Mouse (Mus musculus): ENCODE results near the gene Adam11.

The Adam11 gene

DNA sequence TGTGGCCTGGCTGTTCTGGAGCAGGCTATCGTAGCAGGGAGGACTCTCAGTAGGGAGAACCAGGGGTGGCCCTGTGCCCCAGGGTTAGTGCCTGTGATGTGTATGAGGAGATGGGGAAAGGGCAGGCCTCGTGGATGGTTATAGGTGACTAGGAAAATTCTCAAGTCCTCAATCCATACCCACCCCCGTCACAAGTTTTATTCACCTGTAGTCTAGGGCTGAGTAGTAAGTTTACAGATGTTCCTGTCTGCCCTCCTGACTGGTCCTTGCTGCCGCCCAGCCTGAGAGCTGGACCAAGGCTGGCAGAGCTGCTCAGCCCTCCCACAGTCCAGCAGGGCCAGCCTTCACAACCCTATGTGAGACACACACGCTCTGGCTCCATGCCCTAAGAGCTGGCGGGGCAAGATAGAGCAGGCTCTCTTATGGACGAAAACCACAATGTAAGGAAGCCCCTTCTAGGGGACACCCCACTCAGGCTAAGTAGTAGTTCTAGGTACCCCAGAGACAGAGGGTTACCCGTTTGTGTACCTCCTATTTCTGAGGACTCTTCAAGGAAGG, 17.9 kb downstream of the Adam11 start:
- no peak for DNase-seq (ENCODE audit: low read depth)

- no peak for DNase-seq (ENCODE audit: low read depth)
Observed at GRCm38 (mm10) chr11:102779824-102780223, 18.6 kb downstream of the Adam11 start.

DNA sequence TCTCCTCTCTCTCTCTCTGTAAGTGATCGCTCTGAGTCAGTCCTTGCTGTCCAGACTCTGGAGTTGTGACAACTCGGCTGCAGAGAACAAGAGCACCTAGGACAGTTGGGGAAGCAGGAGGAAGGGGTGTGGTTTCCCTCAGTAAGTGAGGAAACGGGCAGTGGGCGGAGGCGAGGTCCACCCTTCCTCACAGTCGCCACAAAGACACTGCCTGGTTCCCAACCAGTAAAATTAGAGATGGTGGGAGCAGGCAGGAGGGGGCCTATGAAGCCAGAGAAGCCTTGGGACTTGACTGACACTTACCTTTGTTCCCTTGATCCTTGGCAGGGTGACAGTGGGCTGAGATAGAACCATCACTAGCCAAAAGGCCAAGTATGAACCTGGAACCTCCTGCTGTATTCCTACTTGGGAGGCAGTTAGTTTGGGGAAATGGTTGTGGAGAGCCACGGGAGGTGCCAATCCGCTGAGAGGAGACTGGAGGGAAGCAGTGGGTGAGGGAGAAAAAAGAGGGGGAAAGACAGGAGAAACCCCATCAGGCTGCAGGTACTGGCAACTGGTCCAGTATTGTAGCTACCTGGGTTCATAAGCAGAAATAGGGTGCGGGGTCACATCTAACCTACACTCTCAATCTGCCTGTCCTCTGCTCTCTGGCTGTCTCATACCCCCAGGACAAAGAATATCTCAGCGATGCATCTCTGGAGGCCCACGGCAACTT, 19.2 kb downstream of the Adam11 start:
- peak; percentile 34 for DNase-seq (ENCODE audit: low read depth)

GRCm38 (mm10) chr11:102780986-102781351, 19.7 kb downstream of the Adam11 start:
- no peak for DNase-seq (ENCODE audit: low read depth)

DNA sequence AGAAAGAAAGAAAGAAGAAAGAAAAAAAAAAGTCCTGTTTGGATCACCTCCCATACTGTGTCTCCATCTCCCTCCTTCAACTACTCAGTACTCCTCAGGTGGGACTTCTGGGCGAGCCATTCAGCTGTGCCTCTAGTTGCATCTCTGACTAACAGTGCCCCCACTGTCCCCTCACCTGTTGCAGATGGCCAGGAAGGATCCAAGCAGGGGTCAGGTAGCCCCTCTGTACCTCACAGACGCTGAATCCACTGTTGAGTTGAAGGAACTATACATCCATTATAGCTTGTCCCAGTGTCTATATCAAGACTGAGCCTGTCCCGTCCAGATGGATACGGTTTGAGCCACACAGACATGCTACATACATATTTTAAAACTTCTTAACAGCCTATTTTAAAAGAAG, 20.3 kb downstream of the Adam11 start:
- no peak for DNase-seq (ENCODE audit: low read depth)

DNA sequence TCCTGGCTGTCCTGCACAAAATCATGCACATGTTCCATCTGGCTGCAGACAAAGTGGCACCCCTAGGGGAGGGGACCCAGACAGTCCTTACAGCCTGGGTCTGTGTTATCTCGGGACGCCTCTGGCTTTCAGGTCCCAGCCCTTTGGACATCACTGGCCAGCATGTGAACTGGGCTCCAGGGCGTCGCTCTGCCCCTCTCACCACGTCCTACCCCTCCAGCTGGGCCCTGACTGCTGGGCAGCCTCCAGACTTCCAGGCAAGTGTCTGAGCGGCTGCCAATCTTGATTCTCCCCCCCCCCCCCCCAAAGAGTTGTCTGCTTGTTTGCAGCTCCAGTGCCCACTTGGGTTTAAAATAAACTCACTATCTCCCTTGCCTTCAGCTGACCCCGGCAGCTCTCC, 22.2 kb downstream of the Adam11 start:
- DNase-seq (ENCODE audit: low read depth): no peak

DNA sequence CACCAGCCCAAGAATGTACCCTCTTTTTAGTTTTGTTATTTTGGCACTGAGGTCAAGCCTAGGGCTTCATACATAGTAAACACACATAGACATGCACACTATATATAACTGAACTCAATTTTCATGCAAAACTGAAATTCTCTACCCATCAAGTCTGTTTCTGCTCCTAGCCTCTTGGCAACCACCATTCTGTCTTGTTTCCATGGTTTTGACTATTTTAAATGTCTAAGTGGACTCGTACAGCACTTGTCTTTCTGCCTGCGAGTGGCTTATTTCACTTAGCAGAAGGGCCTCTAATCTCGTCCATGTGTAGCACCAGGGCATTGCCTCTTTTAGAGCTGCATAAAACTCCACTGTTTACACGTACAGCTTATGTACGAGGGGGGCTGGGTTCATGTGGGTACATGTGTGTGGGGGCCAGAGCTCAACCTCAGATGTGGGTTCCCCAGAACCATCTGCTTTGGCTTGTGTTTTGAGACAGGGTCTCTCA, 26.5 kb downstream of the Adam11 start:
- no peak for DNase-seq (ENCODE audit: low read depth)

GRCm38 (mm10) chr11:102791682-102792445, 30.6 kb downstream of the Adam11 start:
- DNase-seq (ENCODE audit: low read depth): no peak

DNA sequence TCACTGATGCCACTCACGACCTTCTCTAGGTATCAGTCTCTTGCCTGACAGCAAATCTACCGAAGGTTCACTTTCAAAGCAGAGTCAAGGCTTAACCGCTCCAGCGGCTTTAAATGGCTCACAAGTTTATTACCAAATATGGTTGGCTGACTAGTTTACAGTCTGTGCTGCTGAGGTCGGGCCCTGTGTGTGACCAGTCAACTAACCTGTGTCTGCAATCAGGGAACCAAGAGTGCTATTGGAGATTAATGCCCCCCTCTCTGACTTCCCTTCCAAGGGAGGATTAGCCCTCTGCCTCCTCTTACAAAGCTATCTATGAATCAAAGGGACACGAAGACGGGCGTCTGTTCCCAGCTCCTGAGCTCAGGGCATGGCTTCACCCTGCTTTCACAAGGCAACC, 32.9 kb downstream of the Adam11 start:
- DNase-seq (ENCODE audit: low read depth): no peak

GRCm38 (mm10) chr11:102803453-102803852, 42.2 kb downstream of the Adam11 start:
- no peak for DNase-seq (ENCODE audit: low read depth)

DNA sequence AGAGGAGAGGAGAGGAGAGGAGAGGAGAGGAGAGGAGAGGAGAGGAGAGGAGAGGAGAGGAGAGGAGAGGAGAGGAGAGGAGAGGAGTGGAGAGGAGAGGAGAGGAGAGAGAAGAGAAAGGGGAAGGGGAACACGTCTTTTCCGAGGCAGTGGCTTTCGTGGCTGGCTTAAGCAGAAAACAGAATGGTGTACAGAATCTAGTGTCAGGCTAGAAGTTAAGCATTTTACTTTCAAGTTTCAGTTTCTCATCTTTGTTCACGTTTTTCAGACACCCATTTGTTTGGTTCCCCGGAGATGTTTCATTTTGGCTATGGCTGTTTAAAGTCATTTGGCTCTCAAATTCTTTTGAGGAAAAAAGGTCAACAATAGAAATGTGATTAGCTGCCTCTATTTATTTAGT, 47.0 kb downstream of the Adam11 start:
- no peak for DNase-seq (ENCODE audit: low read depth)

DNA sequence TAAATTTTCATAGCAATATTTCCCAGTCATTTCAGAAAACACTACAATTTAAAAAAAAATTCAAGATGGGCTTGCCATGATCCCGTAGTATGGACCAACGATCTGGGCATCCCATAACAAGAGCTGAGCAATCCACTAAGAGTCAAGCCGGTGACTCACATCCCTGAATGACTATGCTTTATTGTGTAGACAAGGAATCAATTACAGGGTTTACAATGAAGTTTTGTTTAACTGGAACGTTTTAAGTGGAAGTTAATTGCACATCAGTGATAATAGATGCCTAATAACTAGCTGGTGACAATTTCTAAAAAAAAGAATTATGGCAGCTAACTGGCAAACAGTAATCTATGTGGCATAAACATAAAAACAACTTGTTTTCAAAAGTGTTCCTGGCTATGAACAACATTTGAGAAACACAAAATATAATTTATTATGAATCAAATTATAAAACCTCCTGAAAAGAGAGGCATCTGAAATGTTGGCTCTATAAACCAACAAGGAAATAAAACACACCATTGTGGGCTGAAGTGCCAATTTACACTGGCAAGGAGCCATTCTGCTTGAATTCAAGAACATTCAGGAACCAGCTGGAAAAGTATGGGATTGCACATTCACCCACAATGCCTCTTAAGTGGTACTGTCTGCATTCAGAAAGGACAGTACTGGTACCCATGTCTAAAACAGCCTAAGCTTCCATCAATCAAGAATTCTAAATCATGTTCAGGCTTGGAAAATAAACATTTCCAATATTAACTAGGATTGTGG, 49.7 kb downstream of the Adam11 start:
- no peak for DNase-seq (ENCODE audit: low read depth)

GRCm38 (mm10) chr11:102814881-102815280, 53.6 kb downstream of the Adam11 start:
- DNase-seq (ENCODE audit: low read depth): no peak

DNA sequence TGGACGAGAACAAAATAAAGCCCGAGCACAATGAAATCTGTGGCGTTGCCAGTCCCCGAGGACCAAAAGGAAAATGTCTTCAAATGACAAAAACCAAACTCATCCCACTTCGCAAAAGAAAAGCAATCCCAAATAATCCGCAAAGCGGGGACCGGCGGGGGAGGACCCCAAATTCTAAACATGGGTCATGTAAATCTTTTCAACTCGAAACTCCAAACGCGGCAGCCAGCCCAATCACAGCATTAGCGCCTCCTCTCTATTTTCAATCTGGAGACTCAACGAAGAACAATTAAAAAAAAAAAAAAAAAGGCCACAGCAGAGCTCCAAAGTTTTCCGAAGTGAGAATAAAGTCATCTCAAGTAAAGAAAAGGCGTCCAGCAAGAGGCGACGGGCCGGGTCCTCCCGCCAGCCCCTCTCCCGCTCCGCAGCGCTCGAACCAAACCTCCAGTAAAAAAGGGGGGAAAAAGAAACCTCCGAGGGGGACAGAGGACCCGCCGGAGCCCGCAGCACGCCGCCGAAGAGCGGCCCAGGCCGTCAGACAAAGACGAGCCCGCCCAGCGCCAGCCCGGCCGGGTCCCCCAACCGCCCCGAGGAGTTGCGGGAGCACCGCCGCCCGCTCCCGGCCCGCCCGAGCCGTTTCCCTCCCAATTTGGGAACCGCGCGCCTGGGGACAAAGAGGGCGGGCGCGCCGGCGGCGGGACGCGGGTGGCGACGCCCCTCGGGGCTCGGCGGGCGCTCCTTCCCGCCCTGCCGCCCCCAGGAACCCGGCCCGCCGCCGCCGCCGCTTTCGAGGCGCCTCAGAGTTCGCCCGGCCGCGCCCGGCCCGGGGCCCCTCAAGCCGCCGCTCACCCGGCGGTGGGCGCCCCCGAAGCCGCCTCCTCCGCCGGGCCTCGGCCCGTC, 57.1 kb downstream of the Adam11 start:
- peak; percentile 43 for DNase-seq (ENCODE audit: low read depth)

DNA sequence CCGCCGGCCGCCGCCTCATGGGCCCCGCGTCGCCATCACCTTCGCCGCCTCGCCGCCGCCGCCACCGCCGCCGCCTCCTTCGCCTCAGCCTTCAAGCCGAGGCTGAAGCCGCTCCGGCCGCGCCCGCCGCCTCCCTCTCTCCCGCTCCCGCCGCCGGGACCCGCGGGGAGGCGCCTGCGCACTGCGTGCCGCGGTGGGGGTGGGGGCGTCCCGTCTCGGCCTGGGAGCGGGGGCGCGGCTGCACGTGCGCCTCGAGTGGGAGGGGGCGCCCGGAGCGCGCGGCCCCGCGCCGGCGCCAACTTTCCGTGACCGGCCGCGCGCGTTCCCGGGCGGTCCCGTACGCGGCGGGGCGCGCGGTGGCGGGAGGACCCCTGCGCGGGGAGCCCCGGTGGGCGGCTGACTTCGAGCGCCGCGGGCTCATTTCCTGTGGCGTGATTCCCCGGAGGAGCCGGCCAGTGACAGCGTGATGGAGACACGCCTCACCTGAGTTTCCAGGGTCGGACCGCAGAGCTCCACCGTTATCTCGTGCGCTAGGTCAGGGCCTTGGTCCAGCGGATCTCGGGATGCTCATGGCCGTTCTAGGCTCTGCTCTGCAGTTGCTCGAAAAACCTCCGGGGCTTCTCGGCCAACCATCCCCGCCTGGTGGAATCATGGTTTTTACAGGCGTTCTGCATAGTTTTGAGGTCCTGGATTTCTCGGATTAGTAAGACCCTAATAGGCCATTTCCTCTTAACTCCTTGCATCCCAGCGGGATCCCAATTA, 58.0 kb downstream of the Adam11 start, which contains the start of gene Gjc1:
TSS of gene Gjc1 (minus strand) at position 680 of the 762 bp plus-strand sequence.
- DNase-seq (ENCODE audit: low read depth): peak; percentile 43

DNA sequence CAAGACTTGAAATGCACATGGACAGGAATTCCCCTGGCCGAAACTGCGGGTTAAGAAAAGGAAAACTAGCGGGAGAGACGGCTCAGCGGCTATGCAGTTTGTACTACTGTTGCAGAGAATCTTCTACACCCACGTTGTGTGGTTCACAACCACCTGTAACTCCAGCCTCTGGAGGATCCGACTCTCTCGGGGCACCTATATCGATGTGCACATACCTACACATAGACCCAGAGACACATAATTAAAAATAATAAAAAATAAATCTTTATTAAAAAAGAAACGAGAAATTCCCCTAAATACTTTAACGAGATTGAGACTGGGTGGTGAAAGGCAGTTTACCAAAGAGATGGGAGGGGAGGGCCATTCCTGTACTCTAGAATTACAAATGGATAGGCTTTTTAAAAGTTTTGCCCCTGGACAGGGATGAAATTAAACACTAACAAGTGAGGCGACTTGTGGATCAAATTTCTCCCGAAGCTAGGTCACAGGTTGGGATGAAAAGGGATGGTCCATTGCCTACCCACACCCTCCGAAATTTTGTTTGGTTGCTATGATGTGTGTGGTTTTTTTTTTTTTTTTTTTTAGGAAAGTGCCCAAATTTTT, 58.6 kb downstream of the Adam11 start:
- no peak for DNase-seq (ENCODE audit: low read depth)

- peak; percentile 28 for DNase-seq (ENCODE audit: low read depth)
Observed at GRCm38 (mm10) chr11:102820432-102820831, 59.2 kb downstream of the Adam11 start.

- DNase-seq (ENCODE audit: low read depth): peak; percentile 54
Observed at GRCm38 (mm10) chr11:102821231-102821630, 60.0 kb downstream of the Adam11 start.

DNA sequence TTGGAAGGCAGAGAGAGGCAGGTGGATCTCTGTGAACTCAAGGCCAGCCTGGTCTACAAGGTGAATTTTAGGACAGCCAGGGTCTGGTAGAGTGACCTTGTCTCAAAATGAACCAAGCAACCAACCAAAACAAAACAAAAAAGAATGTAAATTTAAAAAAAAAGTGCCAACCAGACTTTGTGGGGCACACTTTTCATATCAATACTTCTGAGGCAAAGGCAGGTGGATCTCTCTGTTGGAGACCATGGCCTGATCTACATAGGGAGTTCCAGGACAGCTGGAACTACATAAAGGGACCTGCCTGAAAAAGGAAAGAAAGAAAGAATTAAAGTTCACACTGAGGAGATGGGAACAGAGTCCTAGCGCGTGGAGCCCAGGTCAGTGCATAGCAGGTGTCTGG, 65.2 kb downstream of the Adam11 start:
- DNase-seq (ENCODE audit: low read depth): no peak

- DNase-seq (ENCODE audit: low read depth): no peak
Observed at GRCm38 (mm10) chr11:102827097-102827496, 65.9 kb downstream of the Adam11 start.

All from induced T-regulatory cell, adult 2 months (primary cell).